Mouse (Mus musculus): ENCODE measurements around the gene Ppp1r7.

Gene Ppp1r7

DNA sequence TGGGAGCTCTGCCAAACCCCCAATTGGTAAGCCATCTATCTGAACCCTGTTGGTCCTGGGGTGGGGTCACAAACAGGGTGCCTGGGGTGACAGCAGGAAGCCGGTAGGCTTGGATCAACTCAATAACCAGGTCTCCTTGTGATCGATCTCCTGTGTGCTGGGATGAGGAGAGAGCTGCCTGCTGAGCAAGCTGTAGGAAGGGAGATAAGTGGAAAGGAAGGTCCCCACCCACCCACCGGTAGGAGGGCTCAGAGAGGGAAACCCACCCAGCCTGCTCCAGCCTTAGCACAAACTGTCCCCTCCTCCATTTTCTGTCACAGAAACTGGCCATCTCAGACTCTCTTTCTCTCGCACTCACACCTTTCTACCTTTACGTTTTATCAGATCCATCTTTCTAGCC is 34.7 kb downstream of the Ppp1r7 start:
- DNase-seq (ENCODE audit: low read depth, low spot score), result no peak
- Histone ChIP-seq H3K36me3 (ENCODE audit: control insufficient read depth, insufficient read depth, low read length, poor library complexity, severe bottlenecking) (no peaks in the 10 kb centered on the region), H3K27me3 (ENCODE audit: control insufficient read depth, insufficient read depth, low read length, poor library complexity, severe bottlenecking) (no peaks in the 10 kb centered on the region)

DNA sequence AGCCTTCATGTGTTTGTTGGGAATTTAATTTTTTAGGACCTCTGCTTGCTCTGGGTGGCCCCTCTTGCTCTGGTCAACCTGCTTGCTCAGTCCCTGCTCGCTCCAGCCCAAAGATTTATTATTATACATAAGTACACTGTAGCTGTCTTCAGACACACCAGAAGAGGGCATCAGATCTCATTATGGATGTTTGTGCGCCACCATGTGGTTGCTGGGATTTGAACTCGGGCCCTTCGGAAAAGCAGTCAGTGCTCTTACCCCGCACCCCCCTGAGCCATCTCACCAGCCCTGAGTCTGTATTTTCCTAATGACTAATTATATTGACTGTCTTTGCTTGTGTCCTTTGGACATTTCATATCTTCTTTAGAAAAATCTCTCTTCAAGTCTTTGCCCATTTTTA is 36.5 kb downstream of the Ppp1r7 start:
- no peaks in the 10 kb centered on the region for H3K27me3 ChIP-seq (ENCODE audit: control insufficient read depth, insufficient read depth, low read length, poor library complexity, severe bottlenecking)
- no peaks in the 10 kb centered on the region for H3K36me3 ChIP-seq (ENCODE audit: control insufficient read depth, insufficient read depth, low read length, poor library complexity, severe bottlenecking)
- DNase-seq (ENCODE audit: low read depth, low spot score), result no peak

DNA sequence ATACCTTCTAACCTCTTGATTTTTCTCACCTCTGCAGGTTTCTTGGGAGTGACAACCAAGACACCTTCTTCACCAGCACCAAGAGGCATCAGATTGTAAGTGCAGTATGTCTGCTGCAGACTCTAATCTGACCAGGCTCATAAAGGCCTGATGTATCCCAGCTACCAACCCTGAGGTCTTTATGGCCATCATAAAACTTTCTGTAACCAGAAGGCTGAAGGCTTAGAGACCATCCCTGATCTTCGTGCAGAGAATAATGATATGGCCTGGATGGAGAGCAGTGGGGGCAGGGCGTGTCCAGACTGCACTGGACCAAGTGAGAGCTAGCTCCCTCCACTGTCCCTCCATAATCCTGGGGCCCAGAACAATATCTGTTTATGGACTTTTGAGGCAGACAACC is 44.5 kb downstream of the Ppp1r7 start:
- Histone ChIP-seq H3K36me3 (ENCODE audit: control insufficient read depth, insufficient read depth, low read length, poor library complexity, severe bottlenecking) (no peaks in the 10 kb centered on the region), H3K27me3 (ENCODE audit: control insufficient read depth, insufficient read depth, low read length, poor library complexity, severe bottlenecking) (no peaks in the 10 kb centered on the region)
- no peak for DNase-seq (ENCODE audit: low read depth, low spot score)

DNA sequence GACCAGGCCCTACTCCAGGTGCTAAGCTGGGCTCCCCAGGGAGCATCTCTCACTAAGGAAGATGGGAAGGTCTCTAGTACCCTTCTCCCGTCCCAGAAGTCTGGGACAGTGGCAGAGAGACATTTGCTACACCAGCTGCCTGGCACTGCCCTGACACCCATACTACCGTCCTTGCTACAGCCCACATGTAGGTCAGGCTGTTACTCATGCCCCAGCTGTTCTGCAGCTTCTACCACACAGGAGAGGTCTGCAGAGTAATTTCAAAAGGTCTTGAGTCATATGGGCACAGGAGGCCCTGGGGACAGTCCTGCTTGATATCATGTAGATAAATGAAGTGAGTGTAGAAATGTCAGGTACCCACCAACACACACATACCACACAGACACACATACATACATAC is 46.3 kb downstream of the Ppp1r7 start:
- Histone ChIP-seq H3K36me3 (ENCODE audit: control insufficient read depth, insufficient read depth, low read length, poor library complexity, severe bottlenecking) (no peaks in the 10 kb centered on the region), H3K27me3 (ENCODE audit: control insufficient read depth, insufficient read depth, low read length, poor library complexity, severe bottlenecking) (no peaks in the 10 kb centered on the region)
- no peak for DNase-seq (ENCODE audit: low read depth, low spot score)

DNA sequence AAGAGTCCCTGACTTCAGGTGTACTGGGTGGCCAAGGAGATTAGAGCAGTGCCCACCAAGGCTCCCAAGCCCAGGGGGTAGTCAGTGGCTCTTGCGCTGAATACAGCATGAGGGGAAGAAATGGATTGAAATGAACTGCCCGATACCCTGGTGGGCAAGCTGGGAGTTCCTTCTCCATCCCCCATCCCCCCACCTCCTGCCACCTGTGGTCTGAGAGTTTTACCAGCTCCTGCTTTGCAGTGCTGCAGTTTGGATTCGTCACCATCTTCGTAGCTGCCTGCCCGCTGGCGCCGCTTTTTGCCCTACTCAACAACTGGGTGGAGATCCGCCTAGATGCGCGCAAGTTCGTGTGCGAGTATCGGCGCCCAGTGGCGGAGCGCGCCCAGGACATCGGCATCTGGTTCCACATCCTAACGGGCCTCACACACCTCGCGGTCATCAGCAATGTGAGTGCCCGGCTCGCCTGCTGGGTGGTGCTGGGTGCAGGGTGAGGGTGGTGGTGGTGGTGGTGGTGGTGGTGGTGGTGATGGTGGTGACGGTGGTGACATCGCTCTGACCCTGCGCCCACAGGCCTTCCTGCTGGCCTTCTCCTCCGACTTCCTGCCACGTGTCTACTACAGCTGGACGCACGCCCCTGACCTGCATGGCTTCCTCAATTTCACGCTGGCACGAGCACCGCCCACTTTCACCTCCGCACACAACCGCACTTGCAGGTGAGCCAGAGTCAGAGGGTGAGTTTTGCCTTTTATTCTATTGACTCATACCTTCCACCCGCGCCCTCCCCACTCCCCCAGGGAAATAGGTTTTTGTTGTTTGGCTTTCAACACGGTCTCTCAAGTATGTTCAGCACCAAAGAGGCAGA is 58.8 kb downstream of the Ppp1r7 start:
- no peaks in the 10 kb centered on the region for H3K27me3 ChIP-seq (ENCODE audit: control insufficient read depth, insufficient read depth, low read length, poor library complexity, severe bottlenecking)
- DNase-seq (ENCODE audit: low read depth, low spot score), result peak; percentile 79
- peaks cover under 1% of the 10 kb centered on the region; the same call in 1 of the 2 replicates for H3K36me3 ChIP-seq (ENCODE audit: control insufficient read depth, insufficient read depth, low read length, poor library complexity, severe bottlenecking)

DNA sequence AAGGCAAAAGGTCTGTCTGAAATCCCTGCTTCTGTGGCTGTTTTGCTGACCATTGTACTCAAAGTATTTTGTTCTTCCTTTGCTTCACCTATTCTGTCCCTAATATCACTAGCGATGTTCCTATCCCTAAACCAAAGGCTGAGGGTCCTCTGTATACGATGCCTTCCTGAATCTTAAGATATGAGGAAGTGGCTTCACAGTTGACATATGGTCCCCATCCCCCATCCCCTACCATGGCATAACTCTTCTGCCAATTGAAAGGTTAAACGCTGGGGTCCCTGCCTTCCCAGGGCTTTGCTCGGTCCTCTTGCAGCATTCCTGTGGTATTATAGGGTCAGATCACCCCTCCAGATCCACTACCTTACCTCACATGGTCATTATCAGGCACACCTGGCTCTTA is 60.7 kb downstream of the Ppp1r7 start:
- DNase-seq (ENCODE audit: low read depth, low spot score), result no peak
- H3K27me3 ChIP-seq (ENCODE audit: control insufficient read depth, insufficient read depth, low read length, poor library complexity, severe bottlenecking), result no peaks in the 10 kb centered on the region
- H3K36me3 ChIP-seq (ENCODE audit: control insufficient read depth, insufficient read depth, low read length, poor library complexity, severe bottlenecking), result peaks cover 4% of the 10 kb centered on the region

Data from splenic B cell, adult 2 months (primary cell).